Mouse (Mus musculus) heart, embryonic 13.5 days (tissue): Measurements from ENCODE around the gene Gabrr2. TPM values are rescaled to one million over a fixed set of nuclear protein-coding genes. Genes with fewer than 3 reads are reported as not detected.

Experiments
- ATAC-seq: fragments of 200-750 bp; cut with Nextera tagmentation; 2 replicates; pipeline ENCODE4 v1.8.0; 2017; ENCODE audit warnings: moderate TSS enrichment; ENCODE audit not compliant: insufficient number of reproducible peaks, low FRiP score, low TSS enrichment; ENCODE audit errors: extremely low read depth
- H3K27ac ChIP-seq: fragments of 300-500 bp; sonication (generic); replicated peaks from 2 replicates; pipeline ENCODE4 v1.5.1; 2015; ENCODE audit warnings: moderate library complexity, mild to moderate bottlenecking, inconsistent platforms
- H3K27me3 ChIP-seq: fragments of 300-500 bp; sonication (generic); replicated peaks from 2 replicates; pipeline ENCODE4 v1.6.1; 2015; ENCODE audit warnings: mild to moderate bottlenecking, inconsistent platforms
- H3K36me3 ChIP-seq: fragments of 300-500 bp; sonication (generic); 2 replicates; pipeline ENCODE4 v1.6.1; 2015; ENCODE audit warnings: mild to moderate bottlenecking, inconsistent platforms
- H3K4me1 ChIP-seq: fragments of 300-500 bp; sonication (generic); 2 replicates; pipeline ENCODE4 v1.6.1; 2015; ENCODE audit warnings: inconsistent platforms
- H3K4me2 ChIP-seq: fragments of 300-500 bp; sonication (generic); 2 replicates; pipeline ENCODE4 v1.6.1; 2015; ENCODE audit warnings: inconsistent platforms, mild to moderate bottlenecking, moderate library complexity
- H3K4me3 ChIP-seq: fragments of 300-500 bp; sonication (generic); 2 replicates; pipeline ENCODE4 v1.5.1; 2015; ENCODE audit warnings: moderate library complexity, mild to moderate bottlenecking, inconsistent platforms
- H3K9ac ChIP-seq: fragments of 300-500 bp; sonication (generic); 2 replicates; pipeline ENCODE4 v1.6.1; 2015; ENCODE audit warnings: inconsistent platforms, mild to moderate bottlenecking, moderate library complexity
- H3K9me3 ChIP-seq: fragments of 300-500 bp; sonication (generic); 2 replicates; pipeline ENCODE4 v1.6.1; 2016; ENCODE audit warnings: inconsistent platforms
- WGBS: fragments of 180-500 bp; shearing (Covaris S2); methylation state at CpG from one replicate; pipeline ENCODE4 v1.1.7; 2015; ENCODE audit warnings: mixed read lengths; 5-methylcytosine and 5-hydroxymethylcytosine counted together
- polyA plus RNA-seq: library from polyadenylated mRNA; unstranded; fragments of >200 nt; fragmentation: Nextera tagmentation; extraction: Ambion mirVana; gene quantifications from 2 replicates; pipeline ENCODE4 v1.2.1, GENCODE M21; 2015

The Gabrr2 gene
- polyA plus RNA-seq, 1 experiment from 2014 or later, result 0.13 TPM

- 0 out of 2 replicates have a peak, but pooled peaks cover 3% of the 10 kb centered on the region for H3K27me3 ChIP-seq
- no peak overlapping the region for H3K4me3 ChIP-seq
- no peak overlapping the region for H3K27ac ChIP-seq
- no peak overlapping the region for H3K4me2 ChIP-seq
- no peak overlapping the region for H3K9ac ChIP-seq
- 76% methylated on average over 6 of the region's 6 CpGs for WGBS
- no peaks in the 10 kb centered on the region for H3K9me3 ChIP-seq
- no peaks in the 10 kb centered on the region for H3K36me3 ChIP-seq
- no peak for ATAC-seq
- peaks cover 12% of the 10 kb centered on the region for H3K4me1 ChIP-seq
Measured at GRCm38 (mm10) chr4:33071337-33071736, 8.5 kb downstream of the Gabrr2 start.

- Histone ChIP-seq H3K27ac (no peak overlapping the region), H3K4me2 (no peak overlapping the region), H3K9ac (no peak overlapping the region), H3K36me3 (no peaks in the 10 kb centered on the region), H3K4me3 (no peak overlapping the region), H3K4me1 (peaks cover 8% of the 10 kb centered on the region), H3K27me3 (0 out of 2 replicates have a peak, but pooled peaks cover 3% of the 10 kb centered on the region), H3K9me3 (no peaks in the 10 kb centered on the region)
- no peak for ATAC-seq
- 42% methylated on average over 11 of the region's 11 CpGs for WGBS
Measured at GRCm38 (mm10) chr4:33072526-33073161, 9.8 kb downstream of the Gabrr2 start.

GRCm38 (mm10) chr4:33074406-33074805 is 11.6 kb downstream of the Gabrr2 start:
- Histone ChIP-seq H3K4me3 (no peak overlapping the region), H3K27me3 (0 out of 2 replicates have a peak, but pooled peaks cover 3% of the 10 kb centered on the region), H3K36me3 (no peaks in the 10 kb centered on the region), H3K4me1 (peaks cover 8% of the 10 kb centered on the region), H3K4me2 (no peak overlapping the region), H3K9ac (no peak overlapping the region), H3K27ac (no peak overlapping the region), H3K9me3 (no peaks in the 10 kb centered on the region)
- WGBS, result 78% methylated on average over 4 of the region's 4 CpGs
- no peak for ATAC-seq

- WGBS, result 55% methylated on average over 5 of the region's 5 CpGs
- ATAC-seq, result no peak
Measured at GRCm38 (mm10) chr4:33074851-33075250, 12.1 kb downstream of the Gabrr2 start.

GRCm38 (mm10) chr4:33075776-33076524 is 13.2 kb downstream of the Gabrr2 start:
- H3K27ac ChIP-seq, result no peak overlapping the region
- H3K9me3 ChIP-seq, result no peaks in the 10 kb centered on the region
- H3K4me2 ChIP-seq, result no peak overlapping the region
- H3K4me3 ChIP-seq, result no peak overlapping the region
- peaks cover 8% of the 10 kb centered on the region for H3K4me1 ChIP-seq
- H3K9ac ChIP-seq, result no peak overlapping the region
- no peaks in the 10 kb centered on the region for H3K36me3 ChIP-seq
- no peaks in the 10 kb centered on the region for H3K27me3 ChIP-seq
- ATAC-seq, result no peak
- WGBS, result 77% methylated on average over 5 of the region's 5 CpGs

More at GRCm38 (mm10) chr4:33074851-33075250, 12.1 kb downstream of the Gabrr2 start:
- no peak overlapping the region for H3K9ac ChIP-seq
- peaks cover 8% of the 10 kb centered on the region for H3K4me1 ChIP-seq
- no peak overlapping the region for H3K27ac ChIP-seq
- no peak overlapping the region for H3K4me3 ChIP-seq
- H3K36me3 ChIP-seq, result no peaks in the 10 kb centered on the region
- 0 out of 2 replicates have a peak, but pooled peaks cover 3% of the 10 kb centered on the region for H3K27me3 ChIP-seq
- H3K4me2 ChIP-seq, result no peak overlapping the region
- no peaks in the 10 kb centered on the region for H3K9me3 ChIP-seq

GRCm38 (mm10) chr4:33077161-33077560 is 14.4 kb downstream of the Gabrr2 start:
- Histone ChIP-seq H3K27me3 (no peaks in the 10 kb centered on the region), H3K9me3 (no peaks in the 10 kb centered on the region), H3K4me3 (no peak overlapping the region), H3K27ac (no peak overlapping the region), H3K4me1 (peaks cover 8% of the 10 kb centered on the region), H3K4me2 (no peak overlapping the region), H3K9ac (no peak overlapping the region), H3K36me3 (no peaks in the 10 kb centered on the region)
- whole genome bisulfite sequencing, result 70% methylated on average over 11 of the region's 11 CpGs
- ATAC-seq, result no peak

DNA sequence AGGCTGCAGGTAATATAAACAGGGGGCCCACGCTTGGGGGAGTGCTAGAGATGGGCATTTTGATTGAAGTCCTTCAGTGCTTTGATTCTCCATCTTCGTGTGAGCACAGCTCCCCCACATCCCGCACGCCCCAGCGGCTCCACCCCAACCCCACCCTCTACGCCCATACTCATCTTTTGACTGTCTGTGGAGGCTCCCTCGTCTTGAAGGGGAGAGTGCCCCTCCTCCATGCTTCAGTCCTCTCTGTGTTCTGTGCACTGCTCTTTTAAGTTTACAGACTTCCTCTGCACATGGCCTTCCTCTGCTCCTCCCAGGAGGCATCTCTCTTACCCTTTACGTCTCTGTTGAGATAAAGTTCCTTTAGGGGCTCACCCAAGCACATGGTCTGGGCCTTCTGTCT is 14.9 kb downstream of the Gabrr2 start:
- no peak overlapping the region for H3K9ac ChIP-seq
- peaks cover 4% of the 10 kb centered on the region for H3K4me1 ChIP-seq
- no peak overlapping the region for H3K4me2 ChIP-seq
- no peaks in the 10 kb centered on the region for H3K36me3 ChIP-seq
- H3K27ac ChIP-seq, result no peak overlapping the region
- no peaks in the 10 kb centered on the region for H3K27me3 ChIP-seq
- ATAC-seq, result no peak
- WGBS, result 55% methylated on average over 8 of the region's 8 CpGs
- no peak overlapping the region for H3K4me3 ChIP-seq
- H3K9me3 ChIP-seq, result no peaks in the 10 kb centered on the region

GRCm38 (mm10) chr4:33078492-33078891 is 15.7 kb downstream of the Gabrr2 start:
- H3K4me2 ChIP-seq, result no peak overlapping the region
- no peak overlapping the region for H3K4me3 ChIP-seq
- no peaks in the 10 kb centered on the region for H3K4me1 ChIP-seq
- H3K9me3 ChIP-seq, result no peaks in the 10 kb centered on the region
- H3K9ac ChIP-seq, result no peak overlapping the region
- WGBS, result 86% methylated on average over 3 of the region's 3 CpGs
- ATAC-seq, result no peak
- no peaks in the 10 kb centered on the region for H3K36me3 ChIP-seq
- H3K27me3 ChIP-seq, result no peaks in the 10 kb centered on the region
- no peak overlapping the region for H3K27ac ChIP-seq

DNA sequence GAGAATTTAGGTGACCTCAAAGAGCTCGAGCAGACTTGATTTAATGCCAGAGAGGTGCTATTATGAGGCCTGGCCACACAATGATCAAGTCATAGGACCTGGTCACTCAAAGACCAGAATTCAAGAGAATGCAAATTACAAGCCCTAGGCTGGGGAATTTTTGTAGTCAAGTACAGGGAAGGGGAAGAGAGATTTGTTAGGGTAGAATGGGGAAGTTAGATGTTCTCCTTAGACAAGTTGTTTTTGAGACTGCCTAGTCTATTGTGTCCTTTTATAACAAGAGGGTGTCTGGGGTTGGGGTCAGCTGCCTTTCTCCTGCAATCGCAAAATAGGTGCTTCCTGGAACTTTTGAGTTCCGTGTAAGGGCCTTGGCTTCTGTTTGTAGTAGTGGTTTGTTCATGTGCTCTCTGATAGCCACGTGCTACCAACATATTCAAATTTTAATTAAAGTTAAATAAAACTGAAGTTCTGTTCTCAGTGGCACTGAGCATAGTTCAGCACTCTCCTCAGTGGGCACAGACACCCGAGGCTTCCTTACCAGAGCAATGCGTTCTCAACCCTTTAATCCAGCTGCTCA is 36.4 kb downstream of the Gabrr2 start:
- H3K9me3 ChIP-seq, result no peaks in the 10 kb centered on the region
- no peak overlapping the region for H3K27ac ChIP-seq
- no peak overlapping the region for H3K4me2 ChIP-seq
- WGBS, result 67% methylated on average over 6 of the region's 6 CpGs
- H3K36me3 ChIP-seq, result no peaks in the 10 kb centered on the region
- ATAC-seq, result no peak
- no peaks in the 10 kb centered on the region for H3K4me1 ChIP-seq
- no peak overlapping the region for H3K4me3 ChIP-seq
- H3K9ac ChIP-seq, result no peak overlapping the region
- no peaks in the 10 kb centered on the region for H3K27me3 ChIP-seq

- no peaks in the 10 kb centered on the region for H3K9me3 ChIP-seq
- H3K36me3 ChIP-seq, result no peaks in the 10 kb centered on the region
- H3K27me3 ChIP-seq, result no peaks in the 10 kb centered on the region
- 43% methylated on average over 14 of the region's 14 CpGs for WGBS
- no peak overlapping the region for H3K27ac ChIP-seq
- H3K4me3 ChIP-seq, result no peak overlapping the region
- no peak overlapping the region for H3K4me2 ChIP-seq
- no peak overlapping the region for H3K9ac ChIP-seq
- ATAC-seq, result no peak
- peaks cover 9% of the 10 kb centered on the region for H3K4me1 ChIP-seq
Measured at GRCm38 (mm10) chr4:33109720-33110458, 47.1 kb downstream of the Gabrr2 start.

GRCm38 (mm10) chr4:33110845-33111244 is 48.0 kb downstream of the Gabrr2 start:
- ATAC-seq, result no peak

More at GRCm38 (mm10) chr4:33110845-33111244, 48.0 kb downstream of the Gabrr2 start:
- Histone ChIP-seq H3K4me3 (no peak overlapping the region), H3K27me3 (no peaks in the 10 kb centered on the region), H3K4me2 (no peak overlapping the region), H3K36me3 (no peaks in the 10 kb centered on the region), H3K4me1 (peaks cover 9% of the 10 kb centered on the region), H3K27ac (no peak overlapping the region), H3K9me3 (peaks cover 6% of the 10 kb centered on the region; the same call in 1 of the 2 replicates), H3K9ac (no peak overlapping the region)
- 80% methylated on average over 7 of the region's 7 CpGs for WGBS
